Mouse (Mus musculus): Measurements from ENCODE around the gene Zdhhc14.

- TF ChIP-seq CTCF (conservative IDR thresholded peaks at IDR 0.05; ENCODE audit: low read length) = no peak
- TF ChIP-seq POU5F1 (IDR thresholded peaks at IDR 0.05; ENCODE audit: borderline replicate concordance, low read length) = no peak
Observed at GRCm38 (mm10) chr17:5488156-5488555, 4.2 kb upstream of the Zdhhc14 start.

Measured in E14TG2a.4 (cell line).